Mouse (Mus musculus) embryonic fibroblast, embryonic 13.5 days (primary cell): ENCODE data around the gene Bphl. TPM values are rescaled to one million over a fixed set of nuclear protein-coding genes. Genes with fewer than 3 reads are reported as not detected.

Experiments
- H3K27ac ChIP-seq: 2 replicates; pipeline ENCODE4 v1.5.1; 2012; ENCODE audit warnings: low read length, control low read depth, inconsistent platforms; ENCODE audit not compliant: insufficient read depth
- H3K4me1 ChIP-seq: 2 replicates; pipeline ENCODE4 v1.6.1; 2011; ENCODE audit warnings: low read length; ENCODE audit not compliant: control insufficient read depth, insufficient read depth
- H3K4me3 ChIP-seq: 2 replicates; pipeline ENCODE4 v1.5.1; 2011; ENCODE audit warnings: mild to moderate bottlenecking, control low read depth, low read length; ENCODE audit not compliant: insufficient read depth
- CTCF ChIP-seq: IDR thresholded peaks from 2 replicates; pipeline ENCODE4 v1.5.1; 2011; ENCODE audit warnings: mild to moderate bottlenecking, control low read depth, low read length, moderate library complexity, borderline replicate concordance; ENCODE audit not compliant: insufficient read depth
- POLR2A ChIP-seq: IDR thresholded peaks from 2 replicates; pipeline ENCODE4 v1.6.1; 2011; ENCODE audit warnings: low read depth, mild to moderate bottlenecking, control low read depth, low read length, moderate library complexity
- polyA plus RNA-seq: library from polyadenylated mRNA; stranded (reverse); fragments of >200 nt; gene quantifications from 2 replicates; pipeline ENCODE4 v1.2.4, GENCODE M21; 2011; ENCODE audit warnings: low read depth; ENCODE audit not compliant: missing spikeins, insufficient read length

Bphl gene
- polyA plus RNA-seq, result 38.4 and 45.9 TPM in 2 replicates

DNA sequence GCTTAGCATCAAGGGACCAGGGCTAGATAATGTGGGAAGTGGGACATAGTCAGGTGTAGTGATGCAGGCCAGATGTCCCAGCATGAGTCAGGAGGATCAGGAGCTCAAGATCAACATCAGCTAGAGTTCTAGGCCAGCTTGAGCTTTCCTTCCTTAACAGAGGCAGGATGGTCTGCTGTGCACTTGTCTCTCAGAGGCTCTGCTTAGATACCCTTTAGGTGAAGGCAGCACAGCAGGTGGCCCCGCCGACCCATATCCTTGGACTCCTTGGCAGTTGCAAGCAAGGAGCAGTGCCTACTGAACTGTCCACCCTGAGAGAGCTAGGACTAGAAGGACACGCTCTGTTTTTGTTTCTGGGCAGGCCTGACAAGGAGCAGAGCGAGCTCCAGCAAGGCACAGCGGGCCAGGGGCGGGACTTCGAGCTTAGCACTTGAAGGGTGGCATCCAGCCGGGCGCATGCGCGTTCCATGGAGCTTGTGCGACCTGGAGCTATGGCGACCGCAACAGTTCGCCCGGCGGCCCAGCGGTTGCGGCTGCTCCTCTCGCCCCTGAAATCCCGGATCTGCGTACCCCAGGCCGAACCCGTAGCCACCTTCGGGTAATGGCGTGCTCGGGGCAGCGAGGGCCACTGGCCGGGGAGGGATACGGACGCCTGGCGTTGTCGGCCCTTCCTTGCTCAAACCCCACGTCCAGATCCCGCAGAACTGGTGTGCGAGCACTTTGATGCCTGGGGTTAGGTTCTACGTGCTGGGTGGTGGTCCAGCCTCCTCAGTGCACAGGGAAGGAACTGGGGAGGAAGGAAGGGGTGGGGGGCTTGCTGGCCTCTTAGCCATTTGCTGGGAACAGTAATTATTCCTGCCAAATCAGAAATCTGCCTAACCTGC lies at the start of gene Bphl:
TSS of gene Bphl (plus strand) at position 426 of the 884 bp plus-strand sequence.
- Histone ChIP-seq H3K4me3 (peak within 1 kb of the TSS; percentile 62), H3K27ac (no peak within 1 kb of the TSS), H3K4me1 (peaks cover 3% of the 10 kb centered on the region; the same call in 1 of the 2 replicates)
- peak; percentile 97 for TF ChIP-seq POLR2A
- TF ChIP-seq CTCF, result no peak

DNA sequence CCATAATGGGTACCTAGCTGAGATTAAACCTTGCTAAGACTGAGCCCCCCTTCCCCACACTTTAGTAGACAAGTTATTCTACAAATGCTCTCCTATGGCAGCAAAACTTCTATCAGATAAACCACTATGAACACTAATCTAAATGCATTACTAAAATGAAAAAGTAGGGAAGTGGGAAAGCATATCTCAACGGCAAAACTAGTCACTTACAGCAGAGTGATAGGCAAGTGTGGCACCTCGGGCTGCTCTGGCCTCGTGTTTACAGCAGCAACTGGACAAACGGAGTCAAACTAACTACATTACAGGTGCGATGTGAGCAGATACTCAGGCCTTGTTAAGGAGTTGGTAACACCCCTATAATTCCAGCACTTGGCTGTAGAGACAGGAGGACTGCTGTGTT lies 47.8 kb upstream of the Bphl start:
- H3K27ac ChIP-seq, result no peak overlapping the region
- no peaks in the 10 kb centered on the region for H3K4me1 ChIP-seq
- TF ChIP-seq CTCF (no peak), POLR2A (no peak)
- H3K4me3 ChIP-seq, result no peak overlapping the region

DNA sequence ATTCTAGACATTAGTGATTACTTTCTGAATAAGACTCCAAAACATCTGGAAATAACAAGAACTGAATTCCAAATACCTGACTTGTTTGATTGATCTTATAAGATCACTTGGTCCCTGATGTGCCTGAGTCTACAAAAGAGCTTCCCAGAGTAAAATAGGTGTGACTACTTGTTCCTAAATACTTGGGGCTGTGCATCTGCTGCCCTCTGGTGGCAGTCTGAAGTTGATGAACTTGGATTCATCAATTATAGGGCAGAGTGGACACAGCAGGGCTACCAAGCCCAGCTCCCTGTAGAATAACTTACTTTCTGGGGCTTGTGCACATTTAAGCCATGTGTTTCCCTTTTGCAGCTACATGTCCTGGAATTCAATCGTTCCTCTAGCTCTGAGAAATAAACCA lies 42.2 kb upstream of the Bphl start:
- no peaks in the 10 kb centered on the region for H3K4me1 ChIP-seq
- TF ChIP-seq POLR2A (no peak), CTCF (peak; percentile 31; the same call in 1 of the 2 replicates)
- H3K4me3 ChIP-seq, result no peak overlapping the region
- H3K27ac ChIP-seq, result no peak overlapping the region

DNA sequence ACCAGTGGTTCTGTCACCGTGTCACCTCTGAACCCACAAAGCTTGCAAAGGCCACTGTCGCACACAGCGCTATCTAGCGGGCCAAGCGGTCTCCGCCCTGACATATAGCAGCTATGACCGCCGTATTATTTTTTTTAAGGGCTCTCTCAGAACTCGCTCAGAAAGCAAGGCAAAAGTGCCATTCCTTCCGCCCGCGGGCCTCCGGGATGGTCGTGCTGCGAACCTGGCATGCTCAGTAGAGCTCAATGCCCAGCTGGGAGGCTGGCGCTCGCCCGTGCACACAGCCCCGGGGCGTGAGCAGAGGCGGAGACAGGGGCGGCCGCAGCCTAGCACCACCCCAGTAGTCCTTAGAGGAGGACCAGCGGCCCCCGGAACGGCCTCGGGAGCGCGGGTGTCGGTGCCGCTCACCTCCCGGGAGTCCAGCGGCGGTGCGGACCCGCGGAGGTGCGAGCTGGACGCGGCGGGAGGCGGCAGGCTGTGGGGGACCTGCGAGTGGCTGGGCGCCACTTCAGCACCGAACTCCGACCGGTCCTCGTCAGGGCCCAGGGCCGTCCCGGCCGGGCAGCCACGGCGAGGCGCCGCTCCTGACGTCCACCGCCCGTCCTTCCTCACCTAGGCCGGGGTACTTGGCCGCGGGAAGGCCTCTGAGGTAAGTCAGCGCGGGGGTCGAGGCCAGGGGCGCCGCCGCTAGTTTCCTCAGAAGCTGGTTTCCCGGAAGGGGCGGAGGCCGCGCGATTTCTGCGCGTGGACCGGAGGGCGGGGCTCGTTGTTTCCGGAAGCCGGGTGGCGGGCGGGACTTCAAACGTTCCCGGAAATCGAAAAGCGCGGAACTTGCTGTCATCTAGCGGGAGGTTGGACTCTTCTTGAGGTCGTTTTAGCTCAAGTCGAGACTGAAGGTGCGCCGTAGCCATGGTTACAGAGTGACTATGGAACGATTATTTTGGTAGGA lies 35.1 kb upstream of the Bphl start, which contains the start of the genes Ripk1 and Serpinb6a:
TSS of gene Ripk1 (plus strand) at position 306 of the 949 bp plus-strand sequence.
TSS of gene Serpinb6a (minus strand) at position 737 of the 949 bp plus-strand sequence.
- peak within 1 kb of the TSS; percentile 39 for H3K27ac ChIP-seq
- peak within 1 kb of the TSS; percentile 76 for H3K4me3 ChIP-seq
- TF ChIP-seq CTCF (peak; percentile 28; the same call in 1 of the 2 replicates), POLR2A (peak; percentile 80)
- no peaks in the 10 kb centered on the region; the same call in none of the 2 replicates for H3K4me1 ChIP-seq

DNA sequence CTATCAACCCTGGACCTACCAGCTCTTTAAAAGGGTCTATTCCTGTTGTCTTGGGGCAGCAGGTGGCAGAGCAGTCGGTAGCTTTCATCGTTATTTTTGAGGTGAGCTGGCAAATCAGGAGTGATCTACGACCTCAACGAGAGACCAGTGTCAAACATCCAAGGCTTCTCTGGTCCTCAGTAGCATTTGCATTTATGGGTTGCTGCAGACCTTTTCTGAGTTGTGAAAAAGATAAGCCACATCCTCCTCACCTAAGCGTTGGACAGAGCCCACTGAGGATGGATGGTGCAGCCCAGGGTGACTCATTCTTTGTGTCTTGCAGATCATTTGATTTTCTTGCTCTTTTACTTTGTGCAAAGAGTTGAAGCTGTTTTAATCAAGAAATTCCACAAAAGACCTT lies 34.3 kb upstream of the Bphl start:
- H3K4me1 ChIP-seq, result no peaks in the 10 kb centered on the region; the same call in none of the 2 replicates
- no peak for TF ChIP-seq CTCF
- no peak for TF ChIP-seq POLR2A
- peak overlapping the region; percentile 76 for H3K4me3 ChIP-seq
- H3K27ac ChIP-seq, result no peak overlapping the region

DNA sequence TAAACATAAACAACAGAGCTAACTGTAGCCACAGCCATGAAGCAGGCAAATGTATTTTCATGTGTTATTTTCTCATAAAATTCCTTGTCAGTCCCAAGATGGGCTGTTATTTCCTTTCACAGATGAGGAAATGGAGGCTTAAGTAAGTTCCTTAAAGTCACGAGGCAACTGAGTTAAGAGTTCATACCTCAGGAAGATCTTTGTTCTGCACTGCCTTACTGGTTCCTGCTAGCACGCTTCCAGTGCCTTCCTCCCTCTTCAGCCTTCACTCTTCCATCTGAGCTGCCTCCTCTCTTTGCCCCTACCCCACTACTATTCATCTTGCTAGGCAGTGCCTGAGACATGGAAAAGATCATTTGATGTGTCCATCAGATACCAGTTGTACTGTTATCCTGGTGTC lies 30.2 kb upstream of the Bphl start:
- Histone ChIP-seq H3K27ac (no peak overlapping the region), H3K4me1 (no peaks in the 10 kb centered on the region; the same call in none of the 2 replicates), H3K4me3 (no peak overlapping the region)
- TF ChIP-seq POLR2A (no peak), CTCF (no peak)

DNA sequence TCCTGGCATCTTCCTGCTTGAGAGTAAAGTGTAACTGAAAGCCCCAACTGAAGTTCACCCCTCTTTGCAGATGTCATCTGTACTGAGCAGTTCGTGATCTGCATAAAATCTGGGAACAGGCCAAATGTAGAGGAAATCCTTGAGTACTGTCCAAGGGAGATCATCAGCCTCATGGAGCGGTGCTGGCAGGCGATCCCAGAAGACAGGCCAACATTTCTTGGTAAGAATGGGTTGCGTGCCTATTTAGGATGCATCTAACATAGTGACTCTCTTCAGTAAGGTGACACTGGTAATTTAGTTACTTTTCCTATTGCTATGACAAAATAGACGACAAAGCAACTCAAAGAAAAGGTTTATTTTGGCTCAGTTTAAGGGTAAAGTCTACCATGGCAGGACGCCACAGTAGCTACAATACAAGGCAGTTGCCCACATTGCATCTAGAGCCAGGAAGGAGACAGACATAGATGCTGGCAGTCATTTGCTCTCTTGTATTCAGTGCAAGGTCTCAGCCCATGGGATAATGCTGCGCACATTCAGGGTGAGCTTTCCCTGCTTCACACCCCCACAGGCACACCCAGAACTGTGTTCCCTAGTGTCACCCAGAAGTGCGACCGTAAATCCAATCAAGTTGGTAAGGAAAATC lies 20.3 kb upstream of the Bphl start:
- Histone ChIP-seq H3K27ac (no peak overlapping the region), H3K4me3 (no peak overlapping the region), H3K4me1 (no peaks in the 10 kb centered on the region)
- TF ChIP-seq POLR2A (no peak), CTCF (no peak)

DNA sequence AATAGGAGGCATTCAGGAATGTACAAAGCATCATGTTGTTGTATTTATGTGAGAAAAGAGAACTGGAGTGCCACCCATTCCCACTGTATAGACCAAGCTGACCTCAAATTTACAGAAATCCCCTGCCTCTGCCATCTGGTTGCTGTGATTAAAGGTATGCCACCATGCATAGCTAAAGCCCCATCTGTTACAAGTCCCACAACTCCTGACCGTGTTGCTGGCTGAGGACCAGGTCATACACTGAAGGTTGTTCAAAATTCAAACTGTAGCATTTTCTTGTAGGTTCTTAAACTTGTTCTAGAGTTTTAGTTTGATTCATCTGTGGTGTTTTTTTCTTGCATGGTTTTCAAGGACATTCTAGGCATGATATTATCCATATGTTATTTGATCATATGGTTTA lies 18.9 kb upstream of the Bphl start:
- no peaks in the 10 kb centered on the region for H3K4me1 ChIP-seq
- TF ChIP-seq CTCF (no peak), POLR2A (no peak)
- no peak overlapping the region for H3K4me3 ChIP-seq
- no peak overlapping the region for H3K27ac ChIP-seq

DNA sequence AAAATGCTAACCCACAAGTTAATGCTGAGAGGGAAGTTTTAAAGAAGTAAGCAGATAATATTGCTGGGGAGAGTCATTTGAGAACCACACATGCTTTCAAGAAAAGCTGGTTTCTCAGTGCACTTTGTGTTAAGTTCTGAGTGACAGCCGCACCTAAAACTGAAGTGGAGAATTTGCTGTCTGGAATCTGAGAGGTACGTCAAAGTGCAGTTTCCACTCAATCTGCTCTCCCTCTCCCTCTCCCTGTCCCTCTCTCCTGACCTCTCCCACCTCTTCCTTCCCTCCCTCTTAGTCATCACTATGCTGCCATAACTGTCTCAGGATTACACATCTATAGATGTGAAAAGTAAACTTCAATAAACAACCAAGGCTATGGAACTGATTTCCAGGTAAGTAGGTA lies 15.4 kb upstream of the Bphl start:
- Histone ChIP-seq H3K27ac (no peak overlapping the region), H3K4me1 (no peaks in the 10 kb centered on the region), H3K4me3 (no peak overlapping the region)
- no peak for TF ChIP-seq CTCF
- no peak for TF ChIP-seq POLR2A
